Mouse (Mus musculus) ES-Bruce4 (cell line): ENCODE measurements around the gene Vsx2.

Source experiments
- CTCF ChIP-seq: IDR thresholded peaks from one replicate; pipeline ENCODE4 v1.8.1; 2011; ENCODE audit warnings: low read depth, low read length
- EP300 ChIP-seq: IDR thresholded peaks from 2 replicates; pipeline ENCODE4 v1.6.1; 2011; ENCODE audit warnings: low read depth, low read length; ENCODE audit not compliant: insufficient read depth
- POLR2A ChIP-seq: IDR thresholded peaks from one replicate; pipeline ENCODE4 v1.8.1; 2011; ENCODE audit warnings: low read length; ENCODE audit not compliant: insufficient read depth

GRCm38 (mm10) chr12:84617663-84618062 is 48.1 kb downstream of the Vsx2 start:
- TF ChIP-seq EP300 (no peak), POLR2A (no peak), CTCF (peak; percentile 42)
